Comparison of ENCODE assay signal across 8 mouse cellular contexts in the genomic region with DNA sequence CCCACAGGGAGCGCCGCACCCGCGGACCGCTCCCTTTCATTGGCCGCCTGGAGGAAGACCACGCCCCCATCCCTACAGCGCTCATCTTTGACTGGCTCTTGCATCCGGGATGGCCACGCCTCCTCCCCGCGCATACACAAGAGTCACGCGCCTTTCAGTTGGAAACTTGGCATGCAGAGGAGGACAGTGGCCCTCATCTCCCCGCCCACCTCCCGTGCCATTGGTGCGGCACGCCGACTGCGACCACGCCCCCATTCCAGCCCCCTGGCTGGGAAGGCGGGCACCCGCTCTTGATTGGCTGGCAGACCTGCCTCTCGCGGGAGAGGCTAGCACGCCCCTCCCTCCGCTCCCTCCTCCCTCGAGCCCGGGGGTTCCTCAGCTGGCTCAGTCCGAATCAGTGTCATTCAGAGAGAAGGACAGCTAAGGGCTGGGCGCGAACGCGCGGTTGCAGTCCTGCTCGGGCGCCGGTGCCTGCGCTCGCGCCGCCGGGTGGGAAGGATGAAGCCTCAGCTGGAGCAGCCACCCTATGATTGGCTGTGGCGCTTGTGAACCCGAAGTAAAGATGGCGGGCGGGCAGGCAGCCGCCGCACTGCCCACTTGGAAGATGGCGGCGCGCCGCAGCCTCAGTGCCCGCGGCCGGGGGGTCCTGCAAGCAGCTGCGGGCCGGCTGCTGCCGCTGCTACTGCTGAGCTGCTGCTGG. TPM values are rescaled to one million over a fixed set of nuclear protein-coding genes. Genes with fewer than 3 reads are reported as not detected.
A peak's percentile ranks its signal among the peaks of the same experiment; 100 is the strongest.
DNase-seq lines count a peak whose midpoint lies in the region; ATAC-seq and TF ChIP-seq lines count a peak whose summit lies in the region.

Gene Cnnm2, plus strand, starts transcription at position 350 of the 700 bp plus-strand sequence.

- no peak for TF ChIP-seq CTCF in E14TG2a.4 (conservative IDR thresholded peaks at IDR 0.05; ENCODE audit: low read length)
- peak; percentile 2; the same call in 1 of the 2 replicates for TF ChIP-seq CTCF in heart, postnatal 0 days (IDR thresholded peaks at IDR 0.05; ENCODE audit: low read depth)
- TF ChIP-seq CTCF in testis, adult 2 months (IDR thresholded peaks at IDR 0.05; ENCODE audit: control insufficient read depth, insufficient read depth, insufficient replicate concordance, low read depth, low read length) = no peak

- peak within 1 kb of the TSS; percentile 96 for H3K4me2 ChIP-seq in forebrain, embryonic 12.5 days
- H3K4me2 ChIP-seq in heart, postnatal 0 days (ENCODE audit: low read depth, low read length) = peak within 1 kb of the TSS; percentile 81
- H3K4me2 ChIP-seq in liver, embryonic 16.5 days (ENCODE audit: low read depth, low read length) = peak within 1 kb of the TSS; percentile 100
- H3K4me2 ChIP-seq in neural tube, embryonic 13.5 days = peak within 1 kb of the TSS; percentile 100

- peak within 1 kb of the TSS; percentile 76 for H3K9ac ChIP-seq in forebrain, embryonic 12.5 days
- H3K9ac ChIP-seq in heart, postnatal 0 days (replicated peaks; ENCODE audit: low read depth, low read length) = peak within 1 kb of the TSS; percentile 75
- peak within 1 kb of the TSS; percentile 87 for H3K9ac ChIP-seq in liver, embryonic 16.5 days (ENCODE audit: low read depth, low read length)
- peak within 1 kb of the TSS; percentile 82 for H3K9ac ChIP-seq in neural tube, embryonic 13.5 days

- H3K27ac ChIP-seq in forebrain, embryonic 12.5 days = peak within 1 kb of the TSS; percentile 86
- H3K27ac ChIP-seq in heart, postnatal 0 days (ENCODE audit: low read depth) = peak within 1 kb of the TSS; percentile 73
- peak within 1 kb of the TSS; percentile 87 for H3K27ac ChIP-seq in liver, embryonic 16.5 days (ENCODE audit: low read length)
- peak within 1 kb of the TSS; percentile 94 for H3K27ac ChIP-seq in neural tube, embryonic 13.5 days (replicated peaks)
- peak within 1 kb of the TSS; percentile 82 for H3K27ac ChIP-seq in testis, adult 2 months (ENCODE audit: control insufficient read depth, insufficient read depth, low read depth, low read length)

- peak within 1 kb of the TSS; percentile 95 for H3K4me3 ChIP-seq in E14TG2a.4 (replicated peaks; ENCODE audit: low read length)
- H3K4me3 ChIP-seq in forebrain, embryonic 12.5 days (replicated peaks) = peak within 1 kb of the TSS; percentile 84
- peak within 1 kb of the TSS; percentile 96 for H3K4me3 ChIP-seq in heart, postnatal 0 days (ENCODE audit: low read depth, low read length)
- peak within 1 kb of the TSS; percentile 99 for H3K4me3 ChIP-seq in liver, embryonic 16.5 days (ENCODE audit: low read depth, low read length)
- peak within 1 kb of the TSS; percentile 78 for H3K4me3 ChIP-seq in neural tube, embryonic 13.5 days
- peak within 1 kb of the TSS; percentile 89 for H3K4me3 ChIP-seq in testis, adult 2 months (ENCODE audit: control insufficient read depth, low read depth, low read length)

- peaks cover 21% of the 10 kb centered on the region for H3K27me3 ChIP-seq in E14TG2a.4 (ENCODE audit: insufficient read depth, low read length)
- peaks cover 40% of the 10 kb centered on the region for H3K27me3 ChIP-seq in forebrain, embryonic 12.5 days
- peaks cover 8% of the 10 kb centered on the region for H3K27me3 ChIP-seq in heart, postnatal 0 days (ENCODE audit: control insufficient read depth, insufficient read depth, low read length)
- H3K27me3 ChIP-seq in liver, embryonic 16.5 days (ENCODE audit: control insufficient read depth, insufficient read depth, low read depth, low read length) = peaks cover 14% of the 10 kb centered on the region; the same call in 1 of the 2 replicates
- H3K27me3 ChIP-seq in neural tube, embryonic 13.5 days = peaks cover 18% of the 10 kb centered on the region
- H3K27me3 ChIP-seq in testis, adult 2 months (ENCODE audit: control insufficient read depth, insufficient read depth, low read length) = no peaks in the 10 kb centered on the region

- ATAC-seq in forebrain, embryonic 12.5 days (ENCODE audit: low FRiP score) = peak; percentile 98
- ATAC-seq in heart, postnatal 0 days (ENCODE audit: insufficient read depth, low read depth) = peak; percentile 97
- ATAC-seq in liver, embryonic 16.5 days (ENCODE audit: low read depth) = peak; percentile 92
- peak; percentile 98 for ATAC-seq in neural tube, embryonic 13.5 days (ENCODE audit: low read depth)

- H3K9me3 ChIP-seq in E14TG2a.4 (ENCODE audit: low read length) = no peaks in the 10 kb centered on the region
- no peaks in the 10 kb centered on the region for H3K9me3 ChIP-seq in forebrain, embryonic 12.5 days
- H3K9me3 ChIP-seq in heart, postnatal 0 days (replicated peaks; ENCODE audit: control insufficient read depth, low read length) = no peaks in the 10 kb centered on the region
- no peaks in the 10 kb centered on the region for H3K9me3 ChIP-seq in liver, embryonic 16.5 days (replicated peaks; ENCODE audit: control insufficient read depth, low read length)
- H3K9me3 ChIP-seq in neural tube, embryonic 13.5 days = no peaks in the 10 kb centered on the region

- peak; percentile 62 for TF ChIP-seq POLR2A in testis, adult 2 months (IDR thresholded peaks at IDR 0.05; ENCODE audit: control insufficient read depth, low read depth, low read length)

- H3K4me1 ChIP-seq in E14TG2a.4 (replicated peaks; ENCODE audit: low read depth, low read length) = peaks cover 56% of the 10 kb centered on the region
- H3K4me1 ChIP-seq in forebrain, embryonic 12.5 days = peaks cover 36% of the 10 kb centered on the region
- peaks cover 19% of the 10 kb centered on the region for H3K4me1 ChIP-seq in heart, postnatal 0 days (ENCODE audit: control insufficient read depth, insufficient read depth)
- peaks cover 29% of the 10 kb centered on the region for H3K4me1 ChIP-seq in liver, embryonic 16.5 days (ENCODE audit: control insufficient read depth, low read depth, low read length)
- H3K4me1 ChIP-seq in neural tube, embryonic 13.5 days (replicated peaks) = peaks cover 39% of the 10 kb centered on the region
- H3K4me1 ChIP-seq in testis, adult 2 months (ENCODE audit: control insufficient read depth, insufficient read depth, low read length) = peaks cover 19% of the 10 kb centered on the region

- DNase-seq in c-Kit-positive CD71-positive TER-119-positive erythroid progenitor cells, embryonic 14.5 days (ENCODE audit: low spot score) = peak; percentile 100
- peak; percentile 100 for DNase-seq in heart, postnatal 0 days (ENCODE audit: low spot score)
- DNase-seq in kidney, postnatal 4 days = peak; percentile 100

- TF ChIP-seq EP300 in heart, postnatal 0 days (IDR thresholded peaks at IDR 0.05; ENCODE audit: low read depth) = no peak

- H3K36me3 ChIP-seq in E14TG2a.4 (ENCODE audit: insufficient read depth, low read length) = peaks cover 7% of the 10 kb centered on the region
- H3K36me3 ChIP-seq in forebrain, embryonic 12.5 days (replicated peaks) = no peaks in the 10 kb centered on the region
- H3K36me3 ChIP-seq in heart, postnatal 0 days (replicated peaks; ENCODE audit: control insufficient read depth, insufficient read depth, low read length) = no peaks in the 10 kb centered on the region
- H3K36me3 ChIP-seq in liver, embryonic 16.5 days (ENCODE audit: control insufficient read depth, insufficient read depth) = no peaks in the 10 kb centered on the region
- no peaks in the 10 kb centered on the region for H3K36me3 ChIP-seq in neural tube, embryonic 13.5 days
- no peaks in the 10 kb centered on the region for H3K36me3 ChIP-seq in testis, adult 2 months (ENCODE audit: control insufficient read depth, insufficient read depth, low read length)

- WGBS in forebrain, embryonic 12.5 days = under 1% methylated on average over 59 of the region's 59 CpGs
- under 1% methylated on average over 55 of the region's 59 CpGs for WGBS in heart, postnatal 0 days
- WGBS in liver, embryonic 16.5 days (ENCODE audit: insufficient replicate concordance) = under 1% methylated on average over 59 of the region's 59 CpGs
- WGBS in neural tube, embryonic 13.5 days = under 1% methylated on average over 58 of the region's 59 CpGs

RNA-seq across cellular contexts. Expression of gene Cnnm2, which starts in this region (rescaled TPM):
- 3.6 and 3.9 TPM in 2 replicates for polyA plus RNA-seq in forebrain, embryonic 12.5 days (2016; fragmentation: Nextera tagmentation; extraction: Ambion mirVana)
- 11.0 and 15.0 TPM in 2 replicates for total RNA-seq in heart, postnatal 0 days (2014; rRNA removed; ENCODE audit: low replicate concordance)
- 1.8 and 2.1 TPM in 2 replicates for polyA plus RNA-seq in heart, postnatal 0 days (2015; fragmentation: Nextera tagmentation; extraction: Ambion mirVana)
- 1.2 and 1.4 TPM in 2 replicates for polyA plus RNA-seq in liver, embryonic 16.5 days (2015; fragmentation: Nextera tagmentation; extraction: Ambion mirVana)
- 7.3 and 7.4 TPM in 2 replicates for polyA plus RNA-seq in neural tube, embryonic 13.5 days (2015; fragmentation: Nextera tagmentation; extraction: Ambion mirVana)
- polyA plus RNA-seq in testis, adult 2 months (2012; rRNA removed) = 3.3 and 4.2 TPM in 2 replicates

Comparison
In these comparisons a context has a peak if more than half of its experiments do, and no peak if none do; other contexts are left out.
1. Peak in every context shown above with its lines: DNase-seq, ATAC-seq, H3K4me3 ChIP-seq and H3K27ac ChIP-seq.